Mouse (Mus musculus) hindbrain, embryonic 15.5 days (tissue): Measurements from ENCODE around the gene Zdhhc4. TPM values are rescaled to one million over a fixed set of nuclear protein-coding genes. Genes with fewer than 3 reads are reported as not detected.
A peak's percentile ranks its signal among the peaks of the same experiment; 100 is the strongest.

ENCODE experiments used
- ATAC-seq: fragments of 200-750 bp; cut with Nextera tagmentation; 2 replicates; pipeline ENCODE4 v1.8.0; 2017; ENCODE audit warnings: low read depth, moderate number of reproducible peaks, moderate TSS enrichment; ENCODE audit not compliant: low FRiP score
- H3K27ac ChIP-seq: fragments of 300-500 bp; sonication (generic); replicated peaks from 2 replicates; pipeline ENCODE4 v1.5.1; 2015; ENCODE audit warnings: mild to moderate bottlenecking, inconsistent platforms
- H3K27me3 ChIP-seq: fragments of 300-500 bp; sonication (generic); 2 replicates; pipeline ENCODE4 v1.6.1; 2015; ENCODE audit warnings: control low read depth, inconsistent platforms
- H3K36me3 ChIP-seq: fragments of 300-500 bp; sonication (generic); 2 replicates; pipeline ENCODE4 v1.6.1; 2015; ENCODE audit warnings: control low read depth, inconsistent platforms
- H3K4me1 ChIP-seq: fragments of 300-500 bp; sonication (generic); replicated peaks from 2 replicates; pipeline ENCODE4 v1.6.1; 2015; ENCODE audit warnings: control low read depth, inconsistent platforms
- H3K4me2 ChIP-seq: fragments of 300-500 bp; sonication (generic); 2 replicates; pipeline ENCODE4 v1.6.1; 2015; ENCODE audit warnings: moderate library complexity, mild to moderate bottlenecking, inconsistent platforms
- H3K4me3 ChIP-seq: fragments of 300-500 bp; sonication (generic); 2 replicates; pipeline ENCODE4 v1.5.1; 2015; ENCODE audit warnings: mild to moderate bottlenecking, inconsistent platforms
- H3K9ac ChIP-seq: fragments of 300-500 bp; sonication (generic); 2 replicates; pipeline ENCODE4 v1.6.1; 2015; ENCODE audit warnings: inconsistent platforms
- H3K9me3 ChIP-seq: fragments of 300-500 bp; sonication (generic); 2 replicates; pipeline ENCODE4 v1.6.1; 2016; ENCODE audit warnings: control low read depth, inconsistent platforms
- WGBS: fragments of 180-500 bp; shearing (Covaris S2); methylation state at CpG from one replicate; pipeline ENCODE4 v1.1.7; 2015; 5-methylcytosine and 5-hydroxymethylcytosine counted together
- polyA plus RNA-seq: library from polyadenylated mRNA; unstranded; fragments of >200 nt; fragmentation: Nextera tagmentation; extraction: Ambion mirVana; gene quantifications from 2 replicates; pipeline ENCODE4 v1.2.1, GENCODE M21; 2015

Zdhhc4 gene
- 66.1 and 69.8 TPM in 2 replicates for polyA plus RNA-seq

DNA sequence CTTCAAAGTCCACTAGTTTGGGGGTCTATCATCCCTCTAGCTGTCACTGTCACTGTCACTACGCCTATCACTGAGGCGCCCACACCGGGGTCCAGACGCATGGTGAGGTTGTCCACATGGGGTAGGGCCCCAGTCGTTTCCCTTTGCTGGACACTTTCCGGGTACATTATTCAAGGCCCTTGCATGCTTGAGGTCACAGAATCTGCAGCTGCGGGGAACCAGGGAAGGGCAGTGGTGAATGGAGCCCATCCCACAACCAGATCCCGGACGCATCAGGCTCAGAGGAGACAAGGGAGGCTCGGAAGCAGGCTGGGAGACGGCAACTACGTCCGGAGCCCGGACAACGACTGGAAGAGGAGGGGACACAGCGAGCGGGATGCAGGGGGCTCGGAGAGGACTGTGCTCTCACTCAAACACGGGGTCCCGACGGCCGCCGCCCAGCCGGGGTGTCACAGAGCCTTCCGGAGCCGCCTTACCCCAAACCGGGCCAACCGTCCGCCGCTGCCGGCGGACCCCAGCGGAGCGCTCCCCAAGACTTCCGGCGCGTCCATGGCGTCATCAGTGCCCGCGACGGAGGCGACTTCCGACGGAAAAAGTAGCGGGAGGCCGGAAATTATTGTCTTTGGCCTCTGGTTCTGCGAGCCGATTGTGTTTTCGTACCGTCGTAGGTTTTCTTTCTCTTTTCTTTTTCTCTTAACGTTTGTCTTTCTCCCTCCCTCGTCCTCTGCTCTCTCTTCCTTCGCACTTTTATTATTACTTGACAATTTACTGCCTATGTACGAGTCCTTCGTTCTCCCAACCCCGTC lies at the start of gene Zdhhc4:
Gene Zdhhc4, minus strand, starts transcription at position 567 of the 806 bp plus-strand sequence.
- H3K36me3 ChIP-seq, result peaks cover 23% of the 10 kb centered on the region
- peaks cover 23% of the 10 kb centered on the region for H3K4me1 ChIP-seq
- H3K27ac ChIP-seq, result peak within 1 kb of the TSS; percentile 80
- no peaks in the 10 kb centered on the region for H3K9me3 ChIP-seq
- H3K27me3 ChIP-seq, result no peaks in the 10 kb centered on the region
- whole genome bisulfite sequencing, result under 1% methylated on average over 57 of the region's 57 CpGs
- peak within 1 kb of the TSS; percentile 67 for H3K4me3 ChIP-seq
- peak within 1 kb of the TSS; percentile 86 for H3K9ac ChIP-seq
- ATAC-seq, result peak; percentile 69; the same call in 1 of the 2 replicates
- H3K4me2 ChIP-seq, result peak within 1 kb of the TSS; percentile 85

DNA sequence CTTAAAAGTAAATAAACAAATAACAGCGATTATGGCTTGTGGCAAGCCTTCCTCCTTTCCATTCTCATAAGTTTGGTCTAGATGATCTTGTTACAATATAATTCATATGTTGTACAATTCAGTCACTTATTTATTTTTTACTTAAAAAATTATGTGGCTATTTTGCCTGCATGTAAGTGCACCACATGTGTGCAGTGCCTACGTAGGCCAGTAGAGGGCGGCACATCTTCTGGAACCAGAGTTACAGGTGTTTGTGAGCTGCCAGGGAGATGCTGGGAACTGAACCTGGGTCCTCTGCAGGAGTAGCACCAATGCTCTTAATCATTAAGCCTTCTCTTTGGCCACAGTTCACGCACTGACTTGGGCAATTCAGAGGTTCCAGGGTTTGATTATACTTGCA lies 47.1 kb upstream of the Zdhhc4 start:
- Histone ChIP-seq H3K36me3 (no peaks in the 10 kb centered on the region), H3K4me2 (no peak overlapping the region), H3K27ac (no peak overlapping the region), H3K4me1 (peaks cover 6% of the 10 kb centered on the region), H3K9me3 (no peaks in the 10 kb centered on the region), H3K27me3 (peaks cover 33% of the 10 kb centered on the region), H3K9ac (no peak overlapping the region), H3K4me3 (no peak overlapping the region)
- WGBS, result 85% methylated on average over 4 of the region's 4 CpGs
- no peak for ATAC-seq

DNA sequence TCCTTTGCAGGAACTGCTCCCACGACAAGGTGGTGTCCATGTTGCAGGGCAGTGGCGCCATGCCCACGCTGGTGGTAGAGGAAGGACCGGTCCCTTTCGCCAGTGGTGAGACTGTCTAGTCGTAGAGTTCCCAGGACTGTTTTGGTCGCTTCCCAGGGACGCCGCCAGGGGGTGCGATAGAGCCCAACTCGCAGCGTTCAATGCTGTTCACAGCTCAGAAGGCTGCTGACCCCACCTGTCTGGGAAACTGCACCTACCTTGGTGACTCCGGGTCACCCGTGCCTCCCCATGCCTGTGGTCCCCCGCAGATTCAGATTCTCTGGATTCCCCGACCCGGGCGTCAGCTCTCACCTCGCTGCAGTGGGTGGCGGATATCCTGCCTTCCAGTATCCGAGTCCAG lies 46.2 kb upstream of the Zdhhc4 start:
- no peaks in the 10 kb centered on the region for H3K36me3 ChIP-seq
- 11% methylated on average over 21 of the region's 21 CpGs for WGBS
- peak overlapping the region; percentile 20 for H3K4me3 ChIP-seq
- H3K9me3 ChIP-seq, result no peaks in the 10 kb centered on the region
- H3K27ac ChIP-seq, result no peak overlapping the region
- peaks cover 12% of the 10 kb centered on the region for H3K4me1 ChIP-seq
- no peak overlapping the region for H3K9ac ChIP-seq
- no peak; the same call in 1 of the 2 replicates for ATAC-seq
- H3K27me3 ChIP-seq, result peaks cover 42% of the 10 kb centered on the region
- H3K4me2 ChIP-seq, result peak overlapping the region; percentile 46

GRCm38 (mm10) chr5:143372818-143373217 lies 43.8 kb upstream of the Zdhhc4 start:
- whole genome bisulfite sequencing, result 1% methylated on average over 35 of the region's 35 CpGs
- peak overlapping the region; percentile 68 for H3K4me2 ChIP-seq

GRCm38 (mm10) chr5:143371146-143371510 lies 42.1 kb upstream of the Zdhhc4 start:
- WGBS, result 46% methylated on average over 4 of the region's 4 CpGs
- Histone ChIP-seq H3K27me3 (peaks cover 74% of the 10 kb centered on the region), H3K4me2 (no peak overlapping the region), H3K9ac (no peak overlapping the region), H3K9me3 (no peaks in the 10 kb centered on the region), H3K36me3 (no peaks in the 10 kb centered on the region), H3K4me3 (no peak overlapping the region), H3K27ac (no peak overlapping the region), H3K4me1 (peaks cover 21% of the 10 kb centered on the region)
- ATAC-seq, result no peak

More at GRCm38 (mm10) chr5:143372818-143373217, 43.8 kb upstream of the Zdhhc4 start:
- Histone ChIP-seq H3K9me3 (no peaks in the 10 kb centered on the region), H3K4me1 (peaks cover 21% of the 10 kb centered on the region), H3K9ac (peak overlapping the region; percentile 35), H3K27me3 (peaks cover 66% of the 10 kb centered on the region), H3K27ac (no peak overlapping the region), H3K36me3 (no peaks in the 10 kb centered on the region), H3K4me3 (peak overlapping the region; percentile 37)
- ATAC-seq, result peak; percentile 27; the same call in 1 of the 2 replicates

- Histone ChIP-seq H3K9ac (no peak overlapping the region), H3K27me3 (peaks cover 79% of the 10 kb centered on the region), H3K4me1 (peaks cover 21% of the 10 kb centered on the region), H3K27ac (no peak overlapping the region), H3K9me3 (no peaks in the 10 kb centered on the region), H3K4me2 (peak overlapping the region; percentile 61), H3K4me3 (peak overlapping the region; percentile 35), H3K36me3 (no peaks in the 10 kb centered on the region)
- 19% methylated on average over 17 of the region's 17 CpGs for WGBS
- ATAC-seq, result no peak
Observed at GRCm38 (mm10) chr5:143370416-143371145, 41.5 kb upstream of the Zdhhc4 start.

GRCm38 (mm10) chr5:143369611-143370255 lies 40.7 kb upstream of the Zdhhc4 start:
- under 1% methylated on average over 34 of the region's 36 CpGs for WGBS
- peak overlapping the region; percentile 35 for H3K4me3 ChIP-seq
- peaks cover 80% of the 10 kb centered on the region for H3K27me3 ChIP-seq
- H3K4me1 ChIP-seq, result peaks cover 22% of the 10 kb centered on the region
- no peaks in the 10 kb centered on the region for H3K36me3 ChIP-seq
- H3K9ac ChIP-seq, result peak overlapping the region; percentile 20; the same call in 1 of the 2 replicates
- peak overlapping the region; percentile 61 for H3K4me2 ChIP-seq
- no peak overlapping the region for H3K27ac ChIP-seq
- no peaks in the 10 kb centered on the region for H3K9me3 ChIP-seq
- no peak for ATAC-seq

DNA sequence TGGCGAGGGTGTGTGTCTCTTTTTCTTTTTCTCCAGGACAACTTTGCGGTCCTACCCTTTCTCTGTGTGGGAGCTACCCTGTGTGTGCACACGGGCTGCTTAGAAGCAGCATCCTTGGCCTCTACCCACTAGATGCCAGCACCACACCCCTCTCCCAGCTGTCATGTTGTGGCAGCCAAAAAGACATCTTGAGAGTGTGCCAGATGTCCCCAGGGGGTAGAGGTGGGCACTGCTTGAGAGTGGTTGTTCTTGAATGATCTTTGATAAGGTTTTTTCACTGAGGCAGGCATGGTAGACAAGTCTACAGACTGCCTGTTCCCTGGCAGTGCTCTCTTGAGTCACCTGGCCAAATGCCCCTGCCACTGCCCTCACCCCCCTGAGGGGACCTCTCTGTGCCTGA lies 38.9 kb upstream of the Zdhhc4 start:
- peaks cover 70% of the 10 kb centered on the region for H3K27me3 ChIP-seq
- no peak overlapping the region for H3K4me2 ChIP-seq
- 67% methylated on average over 3 of the region's 3 CpGs for WGBS
- no peak overlapping the region for H3K27ac ChIP-seq
- ATAC-seq, result no peak
- H3K9ac ChIP-seq, result no peak overlapping the region
- no peaks in the 10 kb centered on the region for H3K36me3 ChIP-seq
- H3K4me3 ChIP-seq, result no peak overlapping the region
- no peaks in the 10 kb centered on the region for H3K9me3 ChIP-seq
- H3K4me1 ChIP-seq, result peaks cover 34% of the 10 kb centered on the region

GRCm38 (mm10) chr5:143363678-143364615 lies 34.9 kb upstream of the Zdhhc4 start:
- no peaks in the 10 kb centered on the region for H3K36me3 ChIP-seq
- H3K9ac ChIP-seq, result peak overlapping the region; percentile 53
- H3K4me2 ChIP-seq, result peak overlapping the region; percentile 96
- peak; percentile 61; the same call in 1 of the 2 replicates for ATAC-seq
- no peaks in the 10 kb centered on the region for H3K9me3 ChIP-seq
- H3K27ac ChIP-seq, result no peak overlapping the region
- under 1% methylated on average over 46 of the region's 47 CpGs for WGBS
- H3K4me3 ChIP-seq, result peak overlapping the region; percentile 50
- peaks cover 31% of the 10 kb centered on the region for H3K27me3 ChIP-seq
- H3K4me1 ChIP-seq, result peaks cover 15% of the 10 kb centered on the region

- Histone ChIP-seq H3K9me3 (no peaks in the 10 kb centered on the region), H3K27me3 (peaks cover 19% of the 10 kb centered on the region), H3K36me3 (no peaks in the 10 kb centered on the region), H3K4me1 (peaks cover 21% of the 10 kb centered on the region), H3K4me2 (no peak overlapping the region), H3K27ac (no peak overlapping the region), H3K4me3 (no peak overlapping the region), H3K9ac (no peak overlapping the region)
- no peak for ATAC-seq
- WGBS, result 62% methylated on average over 7 of the region's 7 CpGs
Observed at GRCm38 (mm10) chr5:143361428-143361827, 32.4 kb upstream of the Zdhhc4 start.

- peaks cover 13% of the 10 kb centered on the region for H3K27me3 ChIP-seq
- H3K36me3 ChIP-seq, result no peaks in the 10 kb centered on the region
- H3K9ac ChIP-seq, result no peak overlapping the region
- ATAC-seq, result no peak
- no peak overlapping the region for H3K27ac ChIP-seq
- H3K9me3 ChIP-seq, result no peaks in the 10 kb centered on the region
- H3K4me3 ChIP-seq, result no peak overlapping the region
- WGBS, result 46% methylated on average over 5 of the region's 5 CpGs
- H3K4me1 ChIP-seq, result peaks cover 21% of the 10 kb centered on the region
- H3K4me2 ChIP-seq, result no peak overlapping the region
Observed at GRCm38 (mm10) chr5:143360000-143360399, 30.9 kb upstream of the Zdhhc4 start.
